Comparison of ENCODE assay signal across 8 mouse cellular contexts in genomic region chr12:84755008-84755695, GRCm38 (mm10). TPM values are rescaled to one million over a fixed set of nuclear protein-coding genes. Genes with fewer than 3 reads are reported as not detected.
DNase-seq lines count a peak whose midpoint lies in the region; ATAC-seq and TF ChIP-seq lines count a peak whose summit lies in the region.

No protein-coding gene starts in this region.

- no peak overlapping the region for H3K9ac ChIP-seq in heart, embryonic 11.5 days (ENCODE audit: low read depth, low read length)
- no peak overlapping the region for H3K9ac ChIP-seq in liver, postnatal 0 days (replicated peaks)

- no peak overlapping the region for H3K4me2 ChIP-seq in heart, embryonic 11.5 days
- no peak overlapping the region for H3K4me2 ChIP-seq in liver, postnatal 0 days (ENCODE audit: low read depth, low read length)

- H3K27ac ChIP-seq in heart, embryonic 11.5 days (ENCODE audit: low read depth, low read length): no peak overlapping the region
- H3K27ac ChIP-seq in liver, postnatal 0 days (ENCODE audit: low read depth): no peak overlapping the region

- ATAC-seq in heart, embryonic 11.5 days (replicated peaks; ENCODE audit: insufficient number of reproducible peaks, low FRiP score, low TSS enrichment): no peak
- peak; percentile 72 for ATAC-seq in erythroblast, adult 5-6 weeks (replicated peaks; ENCODE audit: low FRiP score, poor library complexity, severe bottlenecking)
- no peak for ATAC-seq in liver, postnatal 0 days

- no peaks in the 10 kb centered on the region for H3K4me1 ChIP-seq in heart, embryonic 11.5 days (ENCODE audit: control insufficient read depth, insufficient read depth, low read length)
- H3K4me1 ChIP-seq in liver, postnatal 0 days (ENCODE audit: insufficient read depth): peaks cover 4% of the 10 kb centered on the region; the same call in 1 of the 2 replicates

- peak; percentile 77 for TF ChIP-seq CTCF in liver, postnatal 0 days (IDR thresholded peaks at IDR 0.05; ENCODE audit: low read depth)

- H3K27me3 ChIP-seq in heart, embryonic 11.5 days (ENCODE audit: control insufficient read depth, insufficient read depth, low read length): no peaks in the 10 kb centered on the region
- H3K27me3 ChIP-seq in liver, postnatal 0 days (ENCODE audit: insufficient read depth, low read length): no peaks in the 10 kb centered on the region

- no peak for TF ChIP-seq EP300 in liver, postnatal 0 days (IDR thresholded peaks at IDR 0.05; ENCODE audit: low read depth)

- H3K9me3 ChIP-seq in heart, embryonic 11.5 days (replicated peaks; ENCODE audit: control insufficient read depth, low read length): no peaks in the 10 kb centered on the region
- H3K9me3 ChIP-seq in liver, postnatal 0 days (ENCODE audit: low read length): no peaks in the 10 kb centered on the region

- H3K36me3 ChIP-seq in heart, embryonic 11.5 days (ENCODE audit: control insufficient read depth, insufficient read depth, low read length): no peaks in the 10 kb centered on the region; the same call in 1 of the 2 replicates
- peaks cover 36% of the 10 kb centered on the region for H3K36me3 ChIP-seq in liver, postnatal 0 days (replicated peaks; ENCODE audit: insufficient read depth, low read length)

- no peak overlapping the region for H3K4me3 ChIP-seq in heart, embryonic 11.5 days (ENCODE audit: low read depth, low read length)
- no peak overlapping the region for H3K4me3 ChIP-seq in liver, postnatal 0 days (ENCODE audit: low read depth, low read length)

- peak; percentile 85 for DNase-seq in heart, adult 11 months
- peak; percentile 63 for DNase-seq in CD4-positive helper T cell, adult 2 months (ENCODE audit: low read depth, low spot score)
- peak; percentile 73 for DNase-seq in brain, adult 2 months (ENCODE audit: low read depth, low spot score)
- DNase-seq in induced T-regulatory cell, adult 2 months (ENCODE audit: low read depth): peak; percentile 83
- peak; percentile 85 for DNase-seq in liver, postnatal 0 days
- DNase-seq in right cerebral cortex, postnatal 4 days: peak; percentile 81

- 64% methylated on average over 16 of the region's 16 CpGs for WGBS in heart, embryonic 11.5 days (ENCODE audit: insufficient replicate concordance)
- 61% methylated on average over 16 of the region's 16 CpGs for WGBS in liver, postnatal 0 days (ENCODE audit: insufficient replicate concordance)

RNA-seq across cellular contexts. Expression of gene Npc2, which starts 17.8 kb away (rescaled TPM):
- polyA plus RNA-seq in heart, embryonic 11.5 days (2014; fragmentation: Nextera tagmentation; extraction: Ambion mirVana): 52.0 and 55.6 TPM in 2 replicates
- 37.2 and 37.7 TPM in 2 replicates for total RNA-seq in erythroblast, adult 5-6 weeks (2015; ENCODE audit: low replicate concordance)
- total RNA-seq in erythroblast, adult 5-6 weeks (2017; ENCODE audit: low replicate concordance): 26.9 and 30.6 TPM in 2 replicates
- 29.7 and 30.0 TPM in 2 replicates for polyA plus RNA-seq in liver, postnatal 0 days (2015; fragmentation: Nextera tagmentation; extraction: Ambion mirVana)

RNA-seq across cellular contexts. Expression of gene Isca2, which starts 17.9 kb away (rescaled TPM):
- 133 and 142 TPM in 2 replicates for polyA plus RNA-seq in heart, embryonic 11.5 days (2014; fragmentation: Nextera tagmentation; extraction: Ambion mirVana)
- total RNA-seq in erythroblast, adult 5-6 weeks (2015; ENCODE audit: low replicate concordance): 94.7 and 120 TPM in 2 replicates
- 35.5 and 49.8 TPM in 2 replicates for total RNA-seq in erythroblast, adult 5-6 weeks (2017; ENCODE audit: low replicate concordance)
- 97.5 and 99.9 TPM in 2 replicates for polyA plus RNA-seq in liver, postnatal 0 days (2015; fragmentation: Nextera tagmentation; extraction: Ambion mirVana)

RNA-seq across cellular contexts. Expression of gene Syndig1l, which starts 56.5 kb away (rescaled TPM):
- polyA plus RNA-seq in heart, embryonic 11.5 days (2014; fragmentation: Nextera tagmentation; extraction: Ambion mirVana): not detected in 2 replicates
- 1.3 TPM in 1 of 2 replicates, not detected in the other for total RNA-seq in erythroblast, adult 5-6 weeks (2015; ENCODE audit: low replicate concordance)
- not detected in 2 replicates for total RNA-seq in erythroblast, adult 5-6 weeks (2017; ENCODE audit: low replicate concordance)
- polyA plus RNA-seq in liver, postnatal 0 days (2015; fragmentation: Nextera tagmentation; extraction: Ambion mirVana): 0.04 TPM in 1 of 2 replicates, not detected in the other
